Mouse (Mus musculus) stomach, embryonic 16.5 days (tissue): ENCODE measurements around the gene Spc24. TPM values are rescaled to one million over a fixed set of nuclear protein-coding genes. Genes with fewer than 3 reads are reported as not detected.

ENCODE experiments used
- ATAC-seq: fragments of 200-750 bp; cut with Nextera tagmentation; 2 replicates; pipeline ENCODE4 v1.8.0; 2017; ENCODE audit warnings: moderate number of reproducible peaks, moderate TSS enrichment; ENCODE audit not compliant: insufficient read depth, low FRiP score
- H3K27ac ChIP-seq: fragments of 300-500 bp; sonication (generic); 2 replicates; pipeline ENCODE4 v1.5.1; 2014; ENCODE audit warnings: low read length
- H3K27me3 ChIP-seq: fragments of 300-500 bp; sonication (generic); 2 replicates; pipeline ENCODE4 v1.6.1; 2014; ENCODE audit warnings: low read length, control low read depth, mixed read lengths; ENCODE audit not compliant: control insufficient read depth, insufficient read depth
- H3K36me3 ChIP-seq: fragments of 300-500 bp; sonication (generic); 2 replicates; pipeline ENCODE4 v1.6.1; 2014; ENCODE audit warnings: low read length; ENCODE audit not compliant: control insufficient read depth, insufficient read depth
- H3K4me1 ChIP-seq: fragments of 300-500 bp; sonication (generic); 2 replicates; pipeline ENCODE4 v1.6.1; 2014; ENCODE audit warnings: low read length, control low read depth, mixed read lengths; ENCODE audit not compliant: control insufficient read depth, insufficient read depth
- H3K4me2 ChIP-seq: fragments of 300-500 bp; sonication (generic); 2 replicates; pipeline ENCODE4 v1.6.1; 2014; ENCODE audit warnings: low read depth, low read length, mixed read lengths
- H3K4me3 ChIP-seq: fragments of 300-500 bp; sonication (generic); replicated peaks from 2 replicates; pipeline ENCODE4 v1.5.1; 2014; ENCODE audit warnings: mild to moderate bottlenecking, low read length
- H3K9ac ChIP-seq: fragments of 300-500 bp; sonication (generic); 2 replicates; pipeline ENCODE4 v1.6.1; 2014; ENCODE audit warnings: low read length
- H3K9me3 ChIP-seq: fragments of 300-500 bp; sonication (generic); replicated peaks from 2 replicates; pipeline ENCODE4 v1.6.1; 2016; ENCODE audit warnings: low read length, control low read depth; ENCODE audit not compliant: control insufficient read depth
- WGBS: fragments of 180-500 bp; shearing (Covaris S2); extraction: QIAGEN DNeasy Blood & Tissue Kit; methylation state at CpG from one replicate; pipeline ENCODE4 v1.1.7; 2014; 5-methylcytosine and 5-hydroxymethylcytosine counted together
- polyA plus RNA-seq: library from polyadenylated mRNA; unstranded; fragments of >200 nt; fragmentation: Nextera tagmentation; extraction: Ambion mirVana; gene quantifications from 2 replicates; pipeline ENCODE4 v1.2.1, GENCODE M21; 2015

Spc24 gene
- polyA plus RNA-seq, 1 experiment from 2014 or later = 87.5 TPM

GRCm38 (mm10) chr9:21758576-21759529 lies 1.2 kb downstream of the Spc24 start:
- Histone ChIP-seq H3K36me3 (peaks cover 12% of the 10 kb centered on the region; the same call in 1 of the 2 replicates), H3K4me2 (peak overlapping the region; percentile 89), H3K27me3 (no peaks in the 10 kb centered on the region), H3K4me1 (peaks cover 20% of the 10 kb centered on the region), H3K9ac (peak overlapping the region; percentile 90), H3K9me3 (no peaks in the 10 kb centered on the region), H3K4me3 (peak overlapping the region; percentile 89), H3K27ac (no peak overlapping the region)
- no peak for ATAC-seq
- WGBS = 46% methylated on average over 14 of the region's 14 CpGs

GRCm38 (mm10) chr9:21754516-21755321 lies 5.4 kb downstream of the Spc24 start:
- no peak overlapping the region for H3K4me3 ChIP-seq
- 70% methylated on average over 13 of the region's 13 CpGs for WGBS
- no peak for ATAC-seq
- no peak overlapping the region for H3K4me2 ChIP-seq
- H3K9ac ChIP-seq = peak overlapping the region; percentile 32; the same call in 1 of the 2 replicates
- no peaks in the 10 kb centered on the region for H3K27me3 ChIP-seq
- H3K9me3 ChIP-seq = no peaks in the 10 kb centered on the region
- H3K27ac ChIP-seq = peak overlapping the region; percentile 55
- H3K4me1 ChIP-seq = peaks cover 31% of the 10 kb centered on the region
- H3K36me3 ChIP-seq = peaks cover 12% of the 10 kb centered on the region; the same call in 1 of the 2 replicates

GRCm38 (mm10) chr9:21754003-21754402 lies 6.1 kb downstream of the Spc24 start:
- peaks cover 25% of the 10 kb centered on the region for H3K4me1 ChIP-seq
- no peak overlapping the region for H3K4me2 ChIP-seq
- H3K4me3 ChIP-seq = no peak overlapping the region
- WGBS = 60% methylated on average over 2 of the region's 2 CpGs
- peak; percentile 59 for ATAC-seq
- peak overlapping the region; percentile 55 for H3K27ac ChIP-seq
- peaks cover 12% of the 10 kb centered on the region; the same call in 1 of the 2 replicates for H3K36me3 ChIP-seq
- H3K9me3 ChIP-seq = no peaks in the 10 kb centered on the region
- peak overlapping the region; percentile 32; the same call in 1 of the 2 replicates for H3K9ac ChIP-seq
- no peaks in the 10 kb centered on the region for H3K27me3 ChIP-seq

- H3K9ac ChIP-seq = peak overlapping the region; percentile 54; the same call in 1 of the 2 replicates
- no peak overlapping the region for H3K4me2 ChIP-seq
- H3K27ac ChIP-seq = peak overlapping the region; percentile 71
- peak; percentile 18; the same call in 1 of the 2 replicates for ATAC-seq
- H3K36me3 ChIP-seq = peaks cover 18% of the 10 kb centered on the region
- H3K27me3 ChIP-seq = no peaks in the 10 kb centered on the region
- H3K4me1 ChIP-seq = peaks cover 19% of the 10 kb centered on the region
- 45% methylated on average over 10 of the region's 10 CpGs for WGBS
- no peaks in the 10 kb centered on the region for H3K9me3 ChIP-seq
- no peak overlapping the region for H3K4me3 ChIP-seq
Observed at GRCm38 (mm10) chr9:21752252-21752792, 7.8 kb downstream of the Spc24 start.

- Histone ChIP-seq H3K9me3 (no peaks in the 10 kb centered on the region), H3K27ac (no peak overlapping the region), H3K4me2 (no peak overlapping the region), H3K9ac (no peak overlapping the region), H3K4me1 (peaks cover 19% of the 10 kb centered on the region), H3K4me3 (no peak overlapping the region), H3K27me3 (no peaks in the 10 kb centered on the region), H3K36me3 (peaks cover 19% of the 10 kb centered on the region; the same call in 1 of the 2 replicates)
- 64% methylated on average over 6 of the region's 6 CpGs for WGBS
- no peak for ATAC-seq
Observed at GRCm38 (mm10) chr9:21751347-21751746, 8.8 kb downstream of the Spc24 start.

GRCm38 (mm10) chr9:21750370-21750769 lies 9.7 kb downstream of the Spc24 start:
- no peaks in the 10 kb centered on the region for H3K9me3 ChIP-seq
- WGBS = 76% methylated on average over 3 of the region's 3 CpGs
- no peak overlapping the region for H3K4me3 ChIP-seq
- H3K27me3 ChIP-seq = no peaks in the 10 kb centered on the region
- no peak for ATAC-seq
- peaks cover 19% of the 10 kb centered on the region for H3K4me1 ChIP-seq
- H3K9ac ChIP-seq = no peak overlapping the region
- peaks cover 27% of the 10 kb centered on the region for H3K36me3 ChIP-seq
- H3K4me2 ChIP-seq = no peak overlapping the region
- no peak overlapping the region; the same call in 1 of the 2 replicates for H3K27ac ChIP-seq

GRCm38 (mm10) chr9:21749382-21750118 lies 10.6 kb downstream of the Spc24 start:
- Histone ChIP-seq H3K27ac (no peak overlapping the region), H3K36me3 (peaks cover 30% of the 10 kb centered on the region), H3K9ac (no peak overlapping the region; the same call in 1 of the 2 replicates), H3K27me3 (no peaks in the 10 kb centered on the region), H3K9me3 (no peaks in the 10 kb centered on the region), H3K4me3 (no peak overlapping the region), H3K4me2 (no peak overlapping the region), H3K4me1 (peaks cover 19% of the 10 kb centered on the region)
- ATAC-seq = no peak
- WGBS = 84% methylated on average over 6 of the region's 6 CpGs

GRCm38 (mm10) chr9:21748491-21748890 lies 11.6 kb downstream of the Spc24 start:
- Histone ChIP-seq H3K4me3 (no peak overlapping the region), H3K9me3 (no peaks in the 10 kb centered on the region), H3K4me2 (no peak overlapping the region), H3K4me1 (peaks cover 10% of the 10 kb centered on the region), H3K36me3 (peaks cover 33% of the 10 kb centered on the region), H3K27me3 (no peaks in the 10 kb centered on the region), H3K9ac (no peak overlapping the region), H3K27ac (no peak overlapping the region)
- 77% methylated on average over 10 of the region's 10 CpGs for WGBS
- ATAC-seq = no peak
